Mouse (Mus musculus) midbrain, embryonic 12.5 days (tissue): ENCODE results near the gene Rnf215. TPM values are rescaled to one million over a fixed set of nuclear protein-coding genes. Genes with fewer than 3 reads are reported as not detected.
"Not testable (repeated sequence)": the region's sequence is repeated elsewhere in the genome, so short reads cannot be mapped to it uniquely, and the experiment has no call there.

ENCODE experiments used
- ATAC-seq: fragments of 200-750 bp; cut with Nextera tagmentation; 2 replicates; pipeline ENCODE4 v1.8.0; 2017; ENCODE audit warnings: low read depth, moderate TSS enrichment, moderate library complexity; ENCODE audit not compliant: low FRiP score
- H3K27ac ChIP-seq: fragments of 300-500 bp; sonication (generic); replicated peaks from 2 replicates; pipeline ENCODE4 v1.5.1; 2016; ENCODE audit warnings: mild to moderate bottlenecking
- H3K27me3 ChIP-seq: fragments of 300-500 bp; sonication (generic); 2 replicates; pipeline ENCODE4 v1.6.1; 2016; ENCODE audit warnings: mild to moderate bottlenecking
- H3K36me3 ChIP-seq: fragments of 300-500 bp; sonication (generic); 2 replicates; pipeline ENCODE4 v1.6.1; 2016
- H3K4me1 ChIP-seq: fragments of 300-500 bp; sonication (generic); 2 replicates; pipeline ENCODE4 v1.6.1; 2016
- H3K4me2 ChIP-seq: fragments of 300-500 bp; sonication (generic); replicated peaks from 2 replicates; pipeline ENCODE4 v1.6.1; 2016; ENCODE audit warnings: mild to moderate bottlenecking, moderate library complexity
- H3K4me3 ChIP-seq: fragments of 300-500 bp; sonication (generic); 2 replicates; pipeline ENCODE4 v1.5.1; 2016; ENCODE audit warnings: mild to moderate bottlenecking
- H3K9ac ChIP-seq: fragments of 300-500 bp; sonication (generic); replicated peaks from 2 replicates; pipeline ENCODE4 v1.6.1; 2016; ENCODE audit warnings: mild to moderate bottlenecking, moderate library complexity
- H3K9me3 ChIP-seq: fragments of 300-500 bp; sonication (generic); 2 replicates; pipeline ENCODE4 v1.6.1; 2016; ENCODE audit warnings: mild to moderate bottlenecking
- WGBS: fragments of 180-500 bp; shearing (Covaris S2); methylation state at CpG from one replicate; pipeline ENCODE4 v1.1.7; 2016; 5-methylcytosine and 5-hydroxymethylcytosine counted together
- polyA plus RNA-seq: library from polyadenylated mRNA; unstranded; fragments of >200 nt; fragmentation: Nextera tagmentation; extraction: Ambion mirVana; gene quantifications from 2 replicates; pipeline ENCODE4 v1.2.1, GENCODE M21; 2016

Rnf215 gene
- polyA plus RNA-seq, 1 experiment from 2014 or later, result 36.8 TPM

- no peak for ATAC-seq
- Histone ChIP-seq H3K9ac (no peak overlapping the region), H3K36me3 (no peaks in the 10 kb centered on the region), H3K27ac (no peak overlapping the region), H3K4me2 (no peak overlapping the region), H3K9me3 (no peaks in the 10 kb centered on the region), H3K27me3 (no peaks in the 10 kb centered on the region), H3K4me1 (peaks cover 26% of the 10 kb centered on the region), H3K4me3 (no peak overlapping the region)
- WGBS, result 73% methylated on average over 7 of the region's 7 CpGs
Measured at GRCm38 (mm10) chr11:4098816-4099215, 36.2 kb upstream of the Rnf215 start.

- peaks cover 23% of the 10 kb centered on the region for H3K4me1 ChIP-seq
- H3K9me3 ChIP-seq, result no peaks in the 10 kb centered on the region
- H3K27ac ChIP-seq, result no peak overlapping the region
- 72% methylated on average over 3 of the region's 3 CpGs for WGBS
- no peak overlapping the region for H3K9ac ChIP-seq
- H3K4me3 ChIP-seq, result no peak overlapping the region
- H3K4me2 ChIP-seq, result no peak overlapping the region
- H3K36me3 ChIP-seq, result no peaks in the 10 kb centered on the region
- no peaks in the 10 kb centered on the region for H3K27me3 ChIP-seq
- ATAC-seq, result no peak
Measured at GRCm38 (mm10) chr11:4099447-4099846, 35.6 kb upstream of the Rnf215 start.

GRCm38 (mm10) chr11:4101851-4102250, 33.2 kb upstream of the Rnf215 start:
- 86% methylated on average over 5 of the region's 5 CpGs for WGBS
- no peaks in the 10 kb centered on the region for H3K36me3 ChIP-seq
- H3K27me3 ChIP-seq, result no peaks in the 10 kb centered on the region
- no peak overlapping the region for H3K4me2 ChIP-seq
- H3K4me1 ChIP-seq, result peaks cover 8% of the 10 kb centered on the region
- no peak overlapping the region for H3K27ac ChIP-seq
- no peaks in the 10 kb centered on the region for H3K9me3 ChIP-seq
- no peak for ATAC-seq
- H3K4me3 ChIP-seq, result no peak overlapping the region
- no peak overlapping the region for H3K9ac ChIP-seq

GRCm38 (mm10) chr11:4103522-4103921, 31.5 kb upstream of the Rnf215 start:
- no peaks in the 10 kb centered on the region for H3K36me3 ChIP-seq
- H3K9me3 ChIP-seq, result no peaks in the 10 kb centered on the region
- H3K27me3 ChIP-seq, result no peaks in the 10 kb centered on the region
- no peak overlapping the region for H3K27ac ChIP-seq
- WGBS, result 87% methylated on average over 14 of the region's 14 CpGs
- ATAC-seq, result no peak
- no peak overlapping the region for H3K4me3 ChIP-seq
- H3K4me2 ChIP-seq, result no peak overlapping the region
- H3K9ac ChIP-seq, result no peak overlapping the region
- no peaks in the 10 kb centered on the region for H3K4me1 ChIP-seq

- no peak overlapping the region for H3K4me3 ChIP-seq
- no peak overlapping the region for H3K27ac ChIP-seq
- no peaks in the 10 kb centered on the region for H3K27me3 ChIP-seq
- no peaks in the 10 kb centered on the region for H3K36me3 ChIP-seq
- no peak overlapping the region for H3K4me2 ChIP-seq
- no peaks in the 10 kb centered on the region for H3K9me3 ChIP-seq
- WGBS, result 88% methylated on average over 5 of the region's 5 CpGs
- no peaks in the 10 kb centered on the region for H3K4me1 ChIP-seq
- no peak for ATAC-seq
- no peak overlapping the region for H3K9ac ChIP-seq
Measured at GRCm38 (mm10) chr11:4104989-4105388, 30.0 kb upstream of the Rnf215 start.

GRCm38 (mm10) chr11:4105444-4105843, 29.6 kb upstream of the Rnf215 start:
- no peaks in the 10 kb centered on the region for H3K27me3 ChIP-seq
- no peak overlapping the region for H3K4me3 ChIP-seq
- no peak overlapping the region for H3K9ac ChIP-seq
- H3K27ac ChIP-seq, result no peak overlapping the region
- no peaks in the 10 kb centered on the region for H3K36me3 ChIP-seq
- H3K9me3 ChIP-seq, result no peaks in the 10 kb centered on the region
- H3K4me1 ChIP-seq, result no peaks in the 10 kb centered on the region
- H3K4me2 ChIP-seq, result no peak overlapping the region
- 84% methylated on average over 6 of the region's 6 CpGs for WGBS
- no peak for ATAC-seq

- H3K9me3 ChIP-seq, H3K36me3 ChIP-seq, H3K27ac ChIP-seq, H3K4me2 ChIP-seq, H3K4me3 ChIP-seq, ATAC-seq, H3K9ac ChIP-seq, H3K27me3 ChIP-seq, H3K4me1 ChIP-seq: not testable (repeated sequence)
- 91% methylated on average over 6 of the region's 6 CpGs for WGBS
Measured at GRCm38 (mm10) chr11:4107901-4108300, 27.1 kb upstream of the Rnf215 start.

- H3K27me3 ChIP-seq, result no peaks in the 10 kb centered on the region
- H3K27ac ChIP-seq, result no peak overlapping the region
- no peaks in the 10 kb centered on the region for H3K9me3 ChIP-seq
- no peak for ATAC-seq
- H3K9ac ChIP-seq, result no peak overlapping the region
- H3K4me2 ChIP-seq, result no peak overlapping the region
- H3K4me3 ChIP-seq, result no peak overlapping the region
- no peaks in the 10 kb centered on the region for H3K4me1 ChIP-seq
- H3K36me3 ChIP-seq, result peaks cover 4% of the 10 kb centered on the region; the same call in 1 of the 2 replicates
- WGBS, result 87% methylated on average over 7 of the region's 7 CpGs
Measured at GRCm38 (mm10) chr11:4108691-4109090, 26.3 kb upstream of the Rnf215 start.

GRCm38 (mm10) chr11:4112033-4112432, 23.0 kb upstream of the Rnf215 start:
- Histone ChIP-seq H3K9me3 (no peaks in the 10 kb centered on the region), H3K9ac (no peak overlapping the region), H3K27ac (no peak overlapping the region), H3K36me3 (peaks cover 4% of the 10 kb centered on the region; the same call in 1 of the 2 replicates), H3K4me3 (no peak overlapping the region), H3K27me3 (peaks cover 11% of the 10 kb centered on the region; the same call in 1 of the 2 replicates), H3K4me2 (no peak overlapping the region), H3K4me1 (no peaks in the 10 kb centered on the region)
- no peak for ATAC-seq
- WGBS, result 91% methylated on average over 4 of the region's 4 CpGs

GRCm38 (mm10) chr11:4112861-4113260, 22.1 kb upstream of the Rnf215 start:
- no peak for ATAC-seq
- Histone ChIP-seq H3K4me1 (peaks cover 6% of the 10 kb centered on the region), H3K9ac (no peak overlapping the region), H3K4me3 (no peak overlapping the region), H3K9me3 (no peaks in the 10 kb centered on the region), H3K36me3 (peaks cover 4% of the 10 kb centered on the region; the same call in 1 of the 2 replicates), H3K27me3 (peaks cover 19% of the 10 kb centered on the region), H3K27ac (no peak overlapping the region), H3K4me2 (no peak overlapping the region)
- WGBS, result 88% methylated on average over 6 of the region's 6 CpGs

GRCm38 (mm10) chr11:4113496-4113895, 21.5 kb upstream of the Rnf215 start:
- Histone ChIP-seq H3K4me1 (peaks cover 12% of the 10 kb centered on the region), H3K9ac (no peak overlapping the region), H3K9me3 (no peaks in the 10 kb centered on the region), H3K36me3 (peaks cover 4% of the 10 kb centered on the region; the same call in 1 of the 2 replicates), H3K27me3 (peaks cover 26% of the 10 kb centered on the region), H3K4me2 (no peak overlapping the region), H3K4me3 (no peak overlapping the region), H3K27ac (no peak overlapping the region)
- WGBS, result 79% methylated on average over 4 of the region's 4 CpGs
- no peak for ATAC-seq

- Histone ChIP-seq H3K4me2 (no peak overlapping the region), H3K9ac (no peak overlapping the region), H3K4me3 (no peak overlapping the region), H3K27me3 (peaks cover 28% of the 10 kb centered on the region), H3K4me1 (peaks cover 12% of the 10 kb centered on the region), H3K9me3 (no peaks in the 10 kb centered on the region), H3K27ac (no peak overlapping the region), H3K36me3 (peaks cover 4% of the 10 kb centered on the region; the same call in 1 of the 2 replicates)
- no peak for ATAC-seq
- 81% methylated on average over 6 of the region's 6 CpGs for WGBS
Measured at GRCm38 (mm10) chr11:4113970-4114369, 21.0 kb upstream of the Rnf215 start.

- not testable (repeated sequence) for H3K27ac ChIP-seq, H3K4me2 ChIP-seq, H3K4me3 ChIP-seq, H3K36me3 ChIP-seq, H3K9me3 ChIP-seq, ATAC-seq, H3K9ac ChIP-seq
- Histone ChIP-seq H3K4me1 (peaks cover 12% of the 10 kb centered on the region), H3K27me3 (peaks cover 33% of the 10 kb centered on the region)
- WGBS, result 71% methylated on average over 6 of the region's 6 CpGs
Measured at GRCm38 (mm10) chr11:4114541-4114940, 20.5 kb upstream of the Rnf215 start.
